Mouse (Mus musculus) CD4-positive naive resting alpha-beta T cell, adult 76 days (primary cell): ENCODE data around the gene Olfr1040. TPM values are rescaled to one million over a fixed set of nuclear protein-coding genes. Genes with fewer than 3 reads are reported as not detected.

ENCODE experiments used
- total RNA-seq: library from RNA; stranded (reverse); gene quantifications from one replicate; pipeline ENCODE4 v1.2.4, GENCODE M21; 2023

Gene Olfr1040
- total RNA-seq: not detected

GRCm38 (mm10) chr2:86146632-86147031, at the start of gene Olfr1040:
Gene Olfr1040, minus strand, starts transcription at chr2:86146732.

DNA sequence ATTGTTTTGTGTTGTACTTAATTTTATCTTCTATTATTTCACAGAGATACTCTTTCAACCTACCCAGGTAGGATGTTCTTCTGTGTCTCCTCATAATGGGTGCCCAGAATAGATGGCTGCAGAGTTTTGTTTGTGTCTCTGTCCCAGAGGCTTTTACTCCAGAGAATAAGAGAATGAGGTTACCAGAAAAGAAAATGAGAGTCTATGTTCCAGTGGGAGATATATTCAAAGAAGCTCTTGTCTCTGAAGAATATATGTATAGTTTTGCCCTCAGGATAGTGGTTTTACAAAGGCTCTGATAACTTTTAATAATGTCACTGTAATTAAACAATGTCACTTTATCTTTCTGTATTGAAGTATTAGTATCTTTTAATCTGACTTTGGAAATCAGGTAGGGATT, 39.1 kb upstream of the Olfr1040 start, which contains the start of gene Olfr52:
Gene Olfr52 (minus strand): TSS at position 101 of the 400 bp plus-strand sequence.

GRCm38 (mm10) chr2:86177720-86178119, 31.2 kb upstream of the Olfr1040 start, which contains the start of gene Olfr1044:
Gene Olfr1044, minus strand, starts transcription at chr2:86177820.

GRCm38 (mm10) chr2:86167422-86167821, 20.9 kb upstream of the Olfr1040 start, which contains the start of gene Olfr1043:
Gene Olfr1043, minus strand, starts transcription at chr2:86167522.

DNA sequence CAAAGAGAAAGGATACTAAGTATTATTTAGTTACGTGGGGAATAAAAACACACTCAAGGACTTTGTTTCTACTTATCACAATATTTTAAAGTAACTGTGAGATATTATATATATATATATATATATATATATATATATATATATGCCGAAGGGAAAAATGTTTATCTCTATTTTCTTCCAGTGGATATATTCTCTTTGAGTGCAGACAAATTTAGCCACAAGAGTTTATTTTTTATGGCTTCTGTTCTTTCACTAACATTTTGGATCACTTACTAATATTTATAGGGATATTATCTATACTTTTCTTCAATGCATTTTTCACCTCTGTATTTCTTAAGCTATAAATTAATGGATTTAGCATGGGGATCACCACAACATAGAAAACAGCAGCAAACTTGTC, 15.2 kb upstream of the Olfr1040 start, which contains the start of gene Olfr1042:
Gene Olfr1042 (minus strand): TSS at position 101 of the 400 bp plus-strand sequence.

DNA sequence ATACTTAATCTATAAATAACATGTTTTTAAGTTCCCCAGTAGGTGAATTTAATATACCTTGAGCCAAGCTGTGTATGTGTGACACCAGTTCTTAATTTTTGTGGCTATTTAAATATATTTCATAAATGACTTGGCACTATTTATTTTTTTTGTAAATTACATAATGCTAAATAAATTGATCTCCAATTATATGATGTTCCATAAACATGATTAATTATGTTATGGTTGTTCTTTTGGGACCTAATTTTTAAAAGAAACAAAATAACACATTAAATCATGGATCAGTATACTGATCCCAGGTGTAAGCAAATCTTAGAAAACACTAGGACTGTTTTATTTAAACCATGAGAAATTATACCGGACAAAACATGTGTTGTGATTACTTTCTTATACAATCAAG, 10.7 kb downstream of the Olfr1040 start, which contains the start of gene Olfr1039:
Gene Olfr1039 (minus strand): TSS at position 101 of the 400 bp plus-strand sequence.

Other genes starting within 250 kb of the Olfr1040 start
- gene Olfr1024, start 241.7 kb downstream of the Olfr1040 start, total RNA-seq: not detected
- gene Olfr1025-ps1, start 231.5 kb downstream of the Olfr1040 start, total RNA-seq: not detected
- gene Olfr1026, start 225.2 kb downstream of the Olfr1040 start, total RNA-seq: not detected
- gene Olfr1028, start 196.3 kb downstream of the Olfr1040 start, total RNA-seq: not detected
- not detected for gene Olfr1029, start 172.8 kb downstream of the Olfr1040 start, total RNA-seq
- gene Olfr1030, start 167.5 kb downstream of the Olfr1040 start, total RNA-seq: not detected
- not detected for gene Olfr1031, start 156.4 kb downstream of the Olfr1040 start, total RNA-seq
- not detected for gene Olfr1032, start 141.2 kb downstream of the Olfr1040 start, total RNA-seq
- gene Olfr1033, start 126.1 kb downstream of the Olfr1040 start, total RNA-seq: not detected
- not detected for gene Olfr1034, start 100.9 kb downstream of the Olfr1040 start, total RNA-seq
- not detected for gene Olfr1036, start 72.7 kb downstream of the Olfr1040 start, total RNA-seq
- not detected for gene Olfr1037, start 59.3 kb downstream of the Olfr1040 start, total RNA-seq
- not detected for gene Olfr1039, start 10.8 kb downstream of the Olfr1040 start, total RNA-seq
- gene Olfr1042, start 15.1 kb upstream of the Olfr1040 start, total RNA-seq: not detected
- gene Olfr1043, start 20.8 kb upstream of the Olfr1040 start, total RNA-seq: not detected
- gene Olfr1044, start 31.1 kb upstream of the Olfr1040 start, total RNA-seq: not detected
- gene Olfr52, start 39.0 kb upstream of the Olfr1040 start, total RNA-seq: not detected
- gene Olfr1045, start 56.3 kb upstream of the Olfr1040 start, total RNA-seq: not detected
- gene Olfr1046, start 72.6 kb upstream of the Olfr1040 start, total RNA-seq: not detected
- gene Olfr1047, start 84.7 kb upstream of the Olfr1040 start, total RNA-seq: not detected
- gene Olfr1048, start 93.6 kb upstream of the Olfr1040 start, total RNA-seq: not detected
- not detected for gene Olfr1049, start 111.6 kb upstream of the Olfr1040 start, total RNA-seq
- not detected for gene Olfr1051, start 132.4 kb upstream of the Olfr1040 start, total RNA-seq
- not detected for gene Olfr1052, start 145.7 kb upstream of the Olfr1040 start, total RNA-seq
- not detected for gene Olfr1053, start 168.6 kb upstream of the Olfr1040 start, total RNA-seq
- not detected for gene Olfr1054, start 188.7 kb upstream of the Olfr1040 start, total RNA-seq
- not detected for gene Olfr1055, start 203.6 kb upstream of the Olfr1040 start, total RNA-seq
- gene Olfr1056, start 215.7 kb upstream of the Olfr1040 start, total RNA-seq: not detected
- gene Olfr1057, start 231.7 kb upstream of the Olfr1040 start, total RNA-seq: not detected
- gene Olfr1058, start 241.8 kb upstream of the Olfr1040 start, total RNA-seq: not detected